Mouse (Mus musculus) embryonic fibroblast, embryonic 13.5 days (primary cell): ENCODE results near the gene Tmem38b. TPM values are rescaled to one million over a fixed set of nuclear protein-coding genes. Genes with fewer than 3 reads are reported as not detected.

Experiments used
- H3K27ac ChIP-seq: 2 replicates; pipeline ENCODE4 v1.5.1; 2012; ENCODE audit warnings: low read length, control low read depth, inconsistent platforms; ENCODE audit not compliant: insufficient read depth
- H3K4me1 ChIP-seq: 2 replicates; pipeline ENCODE4 v1.6.1; 2011; ENCODE audit warnings: low read length; ENCODE audit not compliant: control insufficient read depth, insufficient read depth
- H3K4me3 ChIP-seq: 2 replicates; pipeline ENCODE4 v1.5.1; 2011; ENCODE audit warnings: mild to moderate bottlenecking, control low read depth, low read length; ENCODE audit not compliant: insufficient read depth
- CTCF ChIP-seq: IDR thresholded peaks from 2 replicates; pipeline ENCODE4 v1.5.1; 2011; ENCODE audit warnings: mild to moderate bottlenecking, control low read depth, low read length, moderate library complexity, borderline replicate concordance; ENCODE audit not compliant: insufficient read depth
- POLR2A ChIP-seq: IDR thresholded peaks from 2 replicates; pipeline ENCODE4 v1.6.1; 2011; ENCODE audit warnings: low read depth, mild to moderate bottlenecking, control low read depth, low read length, moderate library complexity
- polyA plus RNA-seq: library from polyadenylated mRNA; stranded (reverse); fragments of >200 nt; gene quantifications from 2 replicates; pipeline ENCODE4 v1.2.4, GENCODE M21; 2011; ENCODE audit warnings: low read depth; ENCODE audit not compliant: missing spikeins, insufficient read length

Tmem38b gene
- polyA plus RNA-seq, 1 experiment, result 15.6 TPM

DNA sequence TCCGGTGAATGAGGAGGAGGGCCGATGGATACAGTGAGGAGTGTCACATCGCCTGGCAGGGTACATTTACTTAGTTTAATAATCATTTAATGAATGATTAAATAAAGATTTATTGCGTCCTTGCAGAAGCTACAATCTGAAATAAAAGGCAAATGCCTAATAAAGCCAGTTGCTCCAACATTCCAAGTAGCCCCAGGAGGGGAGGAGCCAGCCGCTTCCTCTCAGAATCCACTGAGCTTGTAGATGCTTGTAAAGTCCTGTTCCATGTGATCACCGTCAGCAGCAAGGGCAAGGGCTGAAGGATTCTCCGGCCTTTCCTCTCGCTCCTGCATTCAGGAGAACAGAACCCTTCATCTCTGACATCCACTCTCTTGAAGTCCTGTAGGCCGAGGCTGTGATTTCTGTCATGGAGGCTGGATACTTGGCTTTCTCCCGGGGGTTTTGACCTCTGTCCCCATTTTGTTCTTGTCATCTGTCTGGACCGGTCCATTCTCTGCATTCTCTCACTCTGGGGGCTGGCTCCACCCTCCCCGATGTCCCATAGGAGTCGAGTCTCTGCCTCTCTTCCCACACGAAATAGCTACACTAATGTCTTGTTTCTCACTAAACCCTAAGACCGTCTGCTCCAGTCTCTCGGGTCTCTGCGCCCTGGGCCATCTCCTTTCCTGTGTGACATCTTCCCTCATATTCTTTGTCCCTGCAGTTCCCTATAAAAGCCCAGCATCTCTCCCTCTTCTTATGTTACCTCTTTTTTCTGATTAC, 57.3 kb downstream of the Tmem38b start:
- H3K27ac ChIP-seq, result no peak overlapping the region
- TF ChIP-seq POLR2A (no peak), CTCF (no peak)
- no peak overlapping the region for H3K4me3 ChIP-seq
- no peaks in the 10 kb centered on the region for H3K4me1 ChIP-seq

DNA sequence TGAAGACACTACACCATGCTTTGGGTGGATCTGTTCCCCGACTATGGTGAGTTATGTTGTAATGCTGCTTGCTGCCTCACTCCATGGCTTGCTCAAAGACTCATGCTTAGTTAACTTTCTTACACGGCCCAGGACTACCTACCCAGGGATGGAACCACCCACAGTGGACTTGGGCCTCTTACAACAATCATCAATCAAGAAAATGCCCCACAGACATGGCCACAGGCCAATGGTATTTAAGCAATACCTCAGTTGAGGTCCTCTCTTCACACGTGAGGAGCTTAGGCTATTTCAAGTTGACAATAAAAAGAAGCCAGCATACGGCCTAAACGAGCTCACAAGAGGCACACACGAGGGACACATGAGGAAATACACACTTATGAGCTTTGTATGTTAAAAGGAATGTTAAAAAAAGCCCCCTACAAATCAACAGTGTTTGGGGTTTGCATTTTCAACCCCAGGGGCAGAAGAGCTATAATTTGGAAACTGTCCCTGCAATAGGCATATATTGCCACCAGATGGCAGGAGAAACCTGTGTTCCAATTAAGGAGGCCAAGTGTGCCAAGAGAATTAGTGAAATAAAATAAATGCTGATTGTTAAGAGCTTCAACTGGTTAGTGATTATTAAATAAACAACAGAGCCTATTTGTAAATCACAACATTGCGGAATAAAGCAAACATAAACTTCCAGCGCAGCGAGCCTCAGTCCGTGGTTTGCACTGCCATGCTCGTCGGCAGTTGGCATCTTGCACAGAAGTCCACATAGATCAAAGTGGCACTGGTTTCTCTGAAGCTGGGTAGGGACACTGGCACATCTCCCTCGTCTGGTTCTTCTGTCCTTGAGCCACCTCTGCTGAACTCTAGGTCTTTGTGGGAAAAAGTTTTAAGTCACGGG, 58.8 kb downstream of the Tmem38b start:
- H3K4me1 ChIP-seq, result no peaks in the 10 kb centered on the region
- no peak overlapping the region for H3K4me3 ChIP-seq
- no peak overlapping the region for H3K27ac ChIP-seq
- no peak for TF ChIP-seq POLR2A
- no peak for TF ChIP-seq CTCF

DNA sequence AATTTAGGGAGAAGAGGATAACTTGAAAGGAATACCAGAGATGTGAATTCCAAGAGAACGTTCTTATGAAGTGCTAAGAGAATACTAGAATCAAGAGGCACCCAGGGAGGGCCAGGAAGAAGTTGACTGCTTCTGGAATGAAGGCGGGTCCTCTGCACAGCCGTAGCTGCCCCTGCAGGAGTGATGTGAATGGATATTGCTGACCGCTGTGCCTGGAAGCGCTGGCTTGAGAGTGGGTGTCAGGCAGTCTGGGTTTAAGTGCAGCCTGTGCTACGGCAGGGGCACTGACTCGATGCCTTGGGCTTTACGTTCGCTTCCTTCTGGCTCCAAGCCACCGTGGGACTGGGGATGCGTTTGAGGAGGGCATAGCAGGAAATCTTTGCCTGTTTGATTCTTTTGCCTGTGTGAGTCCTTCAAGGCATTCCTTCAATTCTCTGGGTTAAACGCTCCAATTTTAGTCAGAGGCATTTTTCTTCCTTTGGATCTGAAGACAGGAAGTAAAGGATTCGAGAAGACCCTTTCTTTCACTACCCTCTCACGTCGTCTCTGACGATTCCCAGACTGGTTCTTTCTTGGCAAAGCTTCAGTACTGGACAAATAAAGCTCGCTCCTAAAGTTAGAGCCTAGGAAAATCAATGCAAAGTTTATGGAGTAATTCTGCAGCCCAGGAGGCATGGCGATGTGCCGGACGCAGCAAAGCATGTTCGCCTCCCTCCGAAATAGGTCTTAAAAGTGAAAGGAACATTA, 60.7 kb downstream of the Tmem38b start:
- TF ChIP-seq POLR2A (no peak), CTCF (no peak)
- H3K4me1 ChIP-seq, result no peaks in the 10 kb centered on the region
- H3K4me3 ChIP-seq, result peak overlapping the region; percentile 19
- no peak overlapping the region for H3K27ac ChIP-seq

DNA sequence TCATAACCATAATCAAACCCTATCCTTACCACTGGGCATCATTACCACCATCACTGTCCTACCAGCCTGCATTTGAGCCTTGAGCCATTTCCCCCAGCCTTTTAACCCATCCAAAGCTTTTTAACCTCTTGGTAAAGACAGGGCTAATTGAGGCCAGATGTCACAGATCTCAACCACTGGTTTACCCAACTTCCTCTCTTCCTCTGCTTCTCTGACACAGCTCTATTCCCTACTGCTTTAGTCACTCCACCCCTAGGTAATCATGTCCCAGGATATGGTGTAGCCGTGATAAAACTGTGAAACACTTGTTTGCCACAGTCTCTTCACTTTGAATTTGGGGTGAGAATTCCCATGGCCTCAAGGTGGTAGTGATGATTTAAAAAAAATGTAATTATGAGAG, 69.5 kb downstream of the Tmem38b start:
- no peak overlapping the region for H3K27ac ChIP-seq
- H3K4me3 ChIP-seq, result no peak overlapping the region
- no peak for TF ChIP-seq CTCF
- TF ChIP-seq POLR2A, result no peak
- H3K4me1 ChIP-seq, result no peaks in the 10 kb centered on the region

DNA sequence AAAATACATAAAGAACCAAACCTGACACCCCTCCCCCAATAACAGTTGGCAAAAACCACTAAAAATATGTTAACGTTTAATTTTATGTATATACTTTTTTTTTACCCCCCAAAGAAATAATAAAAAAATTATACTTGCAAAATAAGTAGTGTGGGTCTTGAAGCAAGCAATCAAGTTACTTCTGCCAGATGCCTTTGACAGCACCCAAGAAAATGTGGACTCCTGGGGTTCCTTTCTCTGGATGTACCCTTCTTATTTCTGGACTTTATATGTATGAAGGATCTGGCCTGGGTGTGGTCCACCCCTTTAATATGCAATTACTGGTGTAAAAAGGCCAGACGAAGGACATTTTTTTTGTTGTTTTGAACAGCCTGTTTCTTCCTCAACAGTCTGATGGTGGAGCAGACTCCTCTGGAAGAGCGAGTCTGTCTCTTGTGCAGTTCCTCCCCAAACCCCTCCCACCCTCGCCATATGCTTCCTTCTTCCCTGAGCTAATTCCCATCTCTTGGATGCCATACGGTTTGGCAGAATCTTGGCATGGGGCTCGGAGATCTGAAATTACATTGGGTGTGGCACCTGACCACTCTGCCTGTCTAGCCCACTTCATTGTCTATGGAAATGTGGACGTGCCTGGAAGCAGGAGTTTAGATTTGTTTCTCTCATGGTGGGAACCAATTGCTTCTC, 70.4 kb downstream of the Tmem38b start:
- no peak overlapping the region for H3K27ac ChIP-seq
- no peak overlapping the region for H3K4me3 ChIP-seq
- no peaks in the 10 kb centered on the region for H3K4me1 ChIP-seq
- TF ChIP-seq CTCF (no peak), POLR2A (no peak)

DNA sequence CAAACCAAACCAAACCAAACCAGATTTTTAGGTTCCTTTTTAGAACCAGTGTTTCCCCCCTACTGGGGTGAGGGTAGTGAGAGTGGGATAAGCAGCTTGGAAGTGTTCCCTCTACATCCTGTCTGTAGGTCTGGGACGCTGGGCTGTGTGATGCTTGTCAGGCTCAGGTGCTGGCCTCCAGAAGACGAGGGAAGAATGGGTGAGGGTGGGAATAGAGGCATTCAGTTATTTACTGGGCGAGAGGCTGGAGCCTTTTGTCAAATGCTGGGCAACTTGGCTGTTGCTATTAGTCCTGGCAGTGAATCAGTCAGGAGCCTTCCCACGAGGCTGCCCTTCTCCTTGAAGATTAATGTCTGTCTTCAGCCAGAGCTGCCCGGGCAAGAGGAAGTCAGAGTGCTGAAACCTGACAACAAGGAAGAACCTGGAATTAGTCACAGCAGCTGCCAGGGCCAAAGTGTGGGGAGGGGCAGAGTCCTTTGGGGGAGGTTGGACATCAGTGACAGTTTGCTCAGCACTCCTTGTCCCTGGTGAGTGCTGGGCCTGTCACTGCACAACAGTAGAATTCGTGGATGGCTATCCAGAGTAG, 74.6 kb downstream of the Tmem38b start:
- Histone ChIP-seq H3K4me3 (no peak overlapping the region), H3K4me1 (no peaks in the 10 kb centered on the region), H3K27ac (no peak overlapping the region)
- TF ChIP-seq CTCF (no peak), POLR2A (no peak)

DNA sequence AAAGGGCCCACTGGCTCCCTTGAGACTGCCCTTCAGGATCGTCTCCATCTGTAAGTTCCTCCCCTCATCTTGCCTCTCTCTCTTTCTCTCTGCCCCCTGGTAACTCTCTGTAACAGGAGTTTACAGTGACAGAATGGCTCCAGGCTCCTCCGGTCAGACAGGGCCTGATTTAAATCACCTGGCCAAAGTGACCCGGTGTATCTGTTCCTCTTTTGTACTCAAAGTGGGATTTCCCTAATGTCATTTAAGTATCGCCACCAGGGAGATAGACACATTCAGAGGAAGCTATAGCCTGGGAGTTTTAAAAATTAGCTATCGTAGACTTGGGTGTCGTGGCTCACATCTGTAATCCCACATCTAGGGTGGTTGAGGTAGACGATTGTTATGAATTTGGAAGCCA, 78.5 kb downstream of the Tmem38b start:
- Histone ChIP-seq H3K4me3 (no peak overlapping the region), H3K27ac (no peak overlapping the region), H3K4me1 (no peaks in the 10 kb centered on the region)
- TF ChIP-seq POLR2A, result no peak
- TF ChIP-seq CTCF, result no peak

DNA sequence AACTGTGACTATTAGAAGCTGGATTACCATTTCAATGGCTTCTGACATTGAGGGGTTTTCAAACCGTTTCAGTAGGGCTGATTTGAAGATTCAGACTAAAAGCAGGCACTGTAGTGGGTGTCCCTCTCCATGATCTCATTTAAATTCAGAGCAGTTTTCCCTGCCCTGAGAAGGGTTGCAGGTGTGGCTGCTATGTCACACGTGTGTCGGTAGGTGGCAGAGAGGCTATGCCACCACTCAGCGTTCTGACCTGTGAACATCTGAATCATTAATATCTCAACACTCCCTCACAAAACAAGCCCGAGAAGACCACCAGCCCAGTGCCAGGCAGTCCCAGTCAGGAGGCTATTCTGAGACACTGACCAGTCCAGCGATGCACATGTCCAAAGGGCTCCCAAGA, 79.7 kb downstream of the Tmem38b start:
- no peaks in the 10 kb centered on the region for H3K4me1 ChIP-seq
- TF ChIP-seq POLR2A (no peak), CTCF (peak; percentile 15; the same call in 1 of the 2 replicates)
- no peak overlapping the region for H3K27ac ChIP-seq
- no peak overlapping the region for H3K4me3 ChIP-seq

DNA sequence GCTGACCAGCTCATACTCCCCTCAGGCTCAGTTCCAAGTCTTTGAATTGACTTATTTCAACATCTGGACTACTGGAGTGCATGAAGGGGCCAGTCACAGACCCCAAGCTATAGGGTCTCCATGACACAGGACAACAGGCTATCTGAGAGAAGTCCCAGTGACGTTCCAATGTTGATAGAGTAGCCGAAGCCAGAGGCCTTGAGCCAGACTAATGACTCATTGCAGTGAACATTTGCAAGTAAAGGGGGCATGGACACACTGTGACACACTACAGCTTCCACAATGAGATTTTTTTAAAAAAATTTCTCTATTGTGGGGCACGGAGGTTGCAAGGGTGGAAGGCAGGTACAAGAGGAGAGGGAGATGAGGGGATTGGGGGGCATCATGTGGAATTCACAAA, 81.2 kb downstream of the Tmem38b start:
- Histone ChIP-seq H3K4me3 (no peak overlapping the region), H3K4me1 (no peaks in the 10 kb centered on the region), H3K27ac (no peak overlapping the region)
- no peak for TF ChIP-seq CTCF
- TF ChIP-seq POLR2A, result no peak

Other genes starting within 250 kb of the Tmem38b start
- 3.4 and 5.5 TPM in 2 replicates for gene Fsd1l, start 194.6 kb upstream of the Tmem38b start, polyA plus RNA-seq
- gene Fktn, start 112.0 kb upstream of the Tmem38b start, polyA plus RNA-seq, result 11.2 and 12.6 TPM in 2 replicates
- not detected in 2 replicates for gene Tal2, start 46.3 kb upstream of the Tmem38b start, polyA plus RNA-seq